21 mouse cellular contexts compared by ENCODE assay signal in the genomic region with DNA sequence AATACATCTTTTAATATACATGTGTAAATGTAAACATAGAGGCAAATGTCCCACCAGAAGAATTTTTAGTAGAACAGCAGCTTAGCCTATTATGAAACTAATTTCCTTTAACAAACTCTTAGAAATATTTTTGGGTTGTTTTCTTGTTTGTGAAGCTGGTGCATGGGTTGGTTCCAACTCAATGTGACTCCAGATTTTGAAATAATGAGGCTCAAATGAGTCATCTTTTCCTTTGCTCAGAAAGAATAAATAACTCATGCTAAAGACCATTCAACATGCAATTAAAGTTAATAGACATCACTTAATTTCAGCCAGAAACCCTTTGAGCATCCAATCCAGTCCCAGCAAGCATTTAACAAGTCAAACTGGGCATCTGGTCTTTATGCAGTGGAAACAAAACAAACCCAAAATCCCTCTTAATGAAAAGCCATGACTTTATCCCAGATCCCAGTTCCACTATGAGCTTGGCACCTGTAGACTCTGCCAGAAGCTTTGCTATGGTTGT. TPM values are rescaled to one million over a fixed set of nuclear protein-coding genes. Genes with fewer than 3 reads are reported as not detected.
DNase-seq lines count a peak whose midpoint lies in the region; ATAC-seq and TF ChIP-seq lines count a peak whose summit lies in the region.
"Had no signal": no experiment of that assay in that cellular context is flagged by ENCODE, and none has a peak within 500 bp of the region (broad histone marks: within the 10 kb centered on the region; RNA-seq: fewer than 3 reads in every experiment).

No protein-coding gene starts in this region.

- in situ Hi-C loops in Patski (cut with MboI; ENCODE audit: low pct_unique_long_range_greater_than_20kb) = no loop called here

- ATAC-seq in lung, postnatal 0 days = peak; percentile 51
- ATAC-seq in Patski = no peak
- ATAC-seq: intestine, embryonic 16.5 days; midbrain, embryonic 16.5 days had no signal

- no peak overlapping the region for H3K4me3 ChIP-seq in heart, adult 2 months
- H3K4me3 ChIP-seq in lung, postnatal 0 days (ENCODE audit: low read depth, low read length) = no peak overlapping the region
- no peak overlapping the region for H3K4me3 ChIP-seq in olfactory bulb, adult 2 months (ENCODE audit: insufficient read depth, low read depth, low read length)
- H3K4me3 ChIP-seq: hindbrain, embryonic 15.5 days; limb, embryonic 12.5 days; megakaryocyte, embryonic 14.5 days; stomach, embryonic 15.5 days had no signal

- peaks cover 30% of the 10 kb centered on the region for H3K36me3 ChIP-seq in heart, adult 2 months (ENCODE audit: control insufficient read depth, insufficient read depth, low read length)
- H3K36me3 ChIP-seq in lung, postnatal 0 days (ENCODE audit: insufficient read depth, low read length) = no peaks in the 10 kb centered on the region
- H3K36me3 ChIP-seq: hindbrain, embryonic 15.5 days; limb, embryonic 12.5 days; stomach, embryonic 15.5 days had no signal

- no peak for DNase-seq in heart, adult 2 months
- DNase-seq in heart, postnatal 25 days (ENCODE audit: low spot score) = no peak
- peak; percentile 83 for DNase-seq in lung, postnatal 0 days (ENCODE audit: low spot score)
- DNase-seq in lung, postnatal 14 days = no peak
- DNase-seq in Patski (ENCODE audit: low read depth, low spot score) = peak; percentile 35
- DNase-seq in spleen, postnatal 14 days (ENCODE audit: low spot score in 2 of 2) = no peak
- DNase-seq: adrenal gland, postnatal 25 days; cerebellum, adult 9-11 months; kidney, postnatal 10 days; right cerebral cortex, adult 18-20 months; spleen, adult 18-20 months; thymus, adult 2 months had no signal

- no peak for TF ChIP-seq EP300 in heart, adult 2 months (IDR thresholded peaks at IDR 0.05; ENCODE audit: insufficient read depth, low read depth, low read length)
- TF ChIP-seq EP300 in lung, postnatal 0 days (IDR thresholded peaks at IDR 0.05) = peak; percentile 71

- intact Hi-C loops in heart, adult 2 months (cut with DNase I) = no loop called here
- intact Hi-C loops in heart, postnatal 25 days (cut with DNase I) = no loop called here

- no peak overlapping the region for H3K9ac ChIP-seq in heart, adult 2 months (ENCODE audit: low read depth, low read length)
- no peak overlapping the region for H3K9ac ChIP-seq in lung, postnatal 0 days (replicated peaks; ENCODE audit: low read depth)
- H3K9ac ChIP-seq: hindbrain, embryonic 15.5 days; limb, embryonic 12.5 days; stomach, embryonic 15.5 days had no signal

- H3K27me3 ChIP-seq in heart, adult 2 months (ENCODE audit: control insufficient read depth, insufficient read depth, low read length) = no peaks in the 10 kb centered on the region
- H3K27me3 ChIP-seq in lung, postnatal 0 days (replicated peaks; ENCODE audit: insufficient read depth, low read length) = no peaks in the 10 kb centered on the region
- no peaks in the 10 kb centered on the region for H3K27me3 ChIP-seq in Patski
- H3K27me3 ChIP-seq: hindbrain, embryonic 15.5 days; limb, embryonic 12.5 days; stomach, embryonic 15.5 days had no signal

- POLR2A ChIA-PET in Patski (lab: Charles Lee) = interaction anchor here (0.6 kb wide), 1 partner anchor 9 kb away, joined by 3 read pairs; no protein-coding TSS in a partner anchor

- TF ChIP-seq POLR2A in heart, adult 2 months (IDR thresholded peaks at IDR 0.05; ENCODE audit: insufficient read depth, low read depth, low read length) = no peak
- no peak for TF ChIP-seq POLR2A in olfactory bulb, adult 2 months (IDR thresholded peaks at IDR 0.05; ENCODE audit: insufficient read depth, low read depth, low read length)

- CTCF ChIA-PET in Patski (lab: Charles Lee) = interaction anchor here (1.0 kb wide), 1 partner anchor 107 kb away, joined by 3 read pairs; no protein-coding TSS in a partner anchor

- H3K9me3 ChIP-seq in lung, postnatal 0 days (ENCODE audit: low read length) = no peaks in the 10 kb centered on the region
- H3K9me3 ChIP-seq: hindbrain, embryonic 15.5 days; limb, embryonic 12.5 days; megakaryocyte, embryonic 14.5 days; stomach, embryonic 15.5 days had no signal

- no peak overlapping the region for H3K4me2 ChIP-seq in lung, postnatal 0 days (replicated peaks; ENCODE audit: low read depth, low read length)
- H3K4me2 ChIP-seq: hindbrain, embryonic 15.5 days; limb, embryonic 12.5 days; stomach, embryonic 15.5 days had no signal

- H3K79me2 ChIP-seq in heart, adult 2 months (replicated peaks; ENCODE audit: control insufficient read depth, insufficient read depth, low read length) = no peaks in the 10 kb centered on the region

- TF ChIP-seq CTCF in heart, adult 2 months (IDR thresholded peaks at IDR 0.05) = no peak
- no peak for TF ChIP-seq CTCF in lung, postnatal 0 days (IDR thresholded peaks at IDR 0.05)
- no peak for TF ChIP-seq CTCF in Patski (IDR thresholded peaks at IDR 0.05)
- TF ChIP-seq CTCF in olfactory bulb, adult 2 months (IDR thresholded peaks at IDR 0.05; ENCODE audit: insufficient read depth, low read depth, low read length) = no peak

- H3K27ac ChIP-seq in heart, adult 2 months = peak overlapping the region; percentile 57
- peak overlapping the region; percentile 52; the same call in 1 of the 2 replicates for H3K27ac ChIP-seq in lung, postnatal 0 days (ENCODE audit: low read length)
- peak overlapping the region; percentile 89; the same call in 1 of the 2 replicates for H3K27ac ChIP-seq in olfactory bulb, adult 2 months (ENCODE audit: insufficient read depth, low read depth, low read length)
- H3K27ac ChIP-seq: hindbrain, embryonic 15.5 days; limb, embryonic 12.5 days; stomach, embryonic 15.5 days had no signal

- H3K4me1 ChIP-seq in heart, adult 2 months (ENCODE audit: control insufficient read depth, insufficient read depth, low read length) = peaks cover 6% of the 10 kb centered on the region
- no peaks in the 10 kb centered on the region; the same call in 1 of the 2 replicates for H3K4me1 ChIP-seq in lung, postnatal 0 days (ENCODE audit: insufficient read depth, low read depth, low read length)
- no peaks in the 10 kb centered on the region for H3K4me1 ChIP-seq in olfactory bulb, adult 2 months (ENCODE audit: control insufficient read depth, insufficient read depth, low read length)
- H3K4me1 ChIP-seq: hindbrain, embryonic 15.5 days; limb, embryonic 12.5 days; stomach, embryonic 15.5 days had no signal

RNA-seq across cellular contexts. Expression of a gene that starts 14.3 kb away (rescaled TPM):
- 10 to 100 TPM; 47.8 to 51.8 TPM for total RNA-seq in heart, adult 2 months (2021)
- 28.1 and 52.2 TPM in 2 replicates for polyA plus RNA-seq in heart, adult 2 months (2012; rRNA removed)
- 10 to 100 TPM; 70.2 to 74.9 TPM for total RNA-seq in heart, postnatal 25 days (2021)
- 55.9 and 59.7 TPM in 2 replicates for polyA plus RNA-seq in lung, postnatal 0 days (2015; fragmentation: Nextera tagmentation; extraction: Ambion mirVana)
- polyA plus RNA-seq in Patski (2021) = 0.01 TPM
- not detected in 2 replicates for polyA plus RNA-seq in olfactory bulb, adult 2 months (2012; ENCODE audit: insufficient read depth, insufficient read length, low replicate concordance, missing spikeins)
- total RNA-seq: MEL had no signal

RNA-seq across cellular contexts. Expression of a gene that starts 21.1 kb away (rescaled TPM):
- 10 to 100 TPM; 41.7 to 47.8 TPM for total RNA-seq in heart, adult 2 months (2021)
- 38.9 and 65.0 TPM in 2 replicates for polyA plus RNA-seq in heart, adult 2 months (2012; rRNA removed)
- 10 to 100 TPM; 41.8 to 57.1 TPM for total RNA-seq in heart, postnatal 25 days (2021)
- 227 and 232 TPM in 2 replicates for polyA plus RNA-seq in lung, postnatal 0 days (2015; fragmentation: Nextera tagmentation; extraction: Ambion mirVana)
- not detected for polyA plus RNA-seq in Patski (2021)
- polyA plus RNA-seq in olfactory bulb, adult 2 months (2012; ENCODE audit: insufficient read depth, insufficient read length, low replicate concordance, missing spikeins) = not detected in 2 replicates
- total RNA-seq: MEL had no signal

RNA-seq across cellular contexts. Expression of a gene that starts 33.9 kb away (rescaled TPM):
- 1 to 10 TPM; 1.1 to 2.0 TPM for total RNA-seq in heart, adult 2 months (2021)
- 1.4 and 2.4 TPM in 2 replicates for polyA plus RNA-seq in heart, adult 2 months (2012; rRNA removed)
- 1 to 10 TPM; 1.0 to 1.2 TPM for total RNA-seq in heart, postnatal 25 days (2021)
- 0.56 and 0.77 TPM in 2 replicates for polyA plus RNA-seq in lung, postnatal 0 days (2015; fragmentation: Nextera tagmentation; extraction: Ambion mirVana)
- polyA plus RNA-seq in Patski (2021) = not detected
- not detected in 2 replicates for polyA plus RNA-seq in olfactory bulb, adult 2 months (2012; ENCODE audit: insufficient read depth, insufficient read length, low replicate concordance, missing spikeins)
- total RNA-seq: adrenal gland, postnatal 25 days; MEL had no signal
- polyA plus RNA-seq: liver, embryonic 16.5 days had no signal

Comparison
In these comparisons a context has a peak if more than half of its experiments do, and no peak if none do; other contexts are left out.
1. DNase-seq: peak in lung, postnatal 0 days (single experiment) and Patski (single experiment); none in heart, adult 2 months (0 of 2), heart, postnatal 25 days (single experiment), lung, postnatal 14 days (single experiment) and spleen, postnatal 14 days (0 of 2).
2. RNA of a gene that starts 14.3 kb away (polyA plus RNA-seq): 55.9 to 59.7 TPM in lung, postnatal 0 days and 28.1 to 52.2 TPM in heart, adult 2 months; 0.01 TPM in Patski (single experiment) and not detected in olfactory bulb, adult 2 months; every median in the first group is over 10 times any median in the second.
3. RNA of a gene that starts 21.1 kb away (polyA plus RNA-seq): 227 to 232 TPM in lung, postnatal 0 days and 38.9 to 65.0 TPM in heart, adult 2 months; not detected in Patski (single experiment) and not detected in olfactory bulb, adult 2 months; every median in the first group is over 10 times any median in the second.
4. Peak in every context shown above with its lines, with median percentiles within 50 percentile points of each other: H3K27ac ChIP-seq.